Mouse (Mus musculus): ENCODE data around the gene Tcl1b2.
"Not testable (repeated sequence)": the region's sequence is repeated elsewhere in the genome, so short reads cannot be mapped to it uniquely, and the experiment has no call there.

Tcl1b2 gene

DNA sequence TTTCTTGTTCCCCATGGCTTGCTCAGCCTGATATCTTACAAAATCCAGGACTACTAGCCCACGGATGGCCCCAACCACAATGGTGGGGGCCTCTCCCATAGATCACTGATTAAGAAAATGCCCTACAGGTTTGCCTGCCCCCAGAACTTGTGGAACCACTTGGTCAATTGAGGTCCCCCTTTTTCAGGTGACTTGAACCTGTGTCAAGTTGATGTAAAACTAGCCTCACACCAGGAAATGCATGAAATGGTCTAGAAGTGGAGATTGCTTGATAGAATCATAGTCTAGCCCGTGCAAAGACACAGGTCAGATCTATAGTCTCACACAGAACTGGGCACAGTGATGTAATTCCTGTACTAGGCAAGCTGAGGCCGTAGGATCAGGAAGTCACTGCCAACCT lies at the start of gene Tcl1b2:
TSS of gene Tcl1b2 (plus strand) at position 301 of the 400 bp plus-strand sequence.
- no peak for DNase-seq (ENCODE audit: low read depth, low spot score)

DNA sequence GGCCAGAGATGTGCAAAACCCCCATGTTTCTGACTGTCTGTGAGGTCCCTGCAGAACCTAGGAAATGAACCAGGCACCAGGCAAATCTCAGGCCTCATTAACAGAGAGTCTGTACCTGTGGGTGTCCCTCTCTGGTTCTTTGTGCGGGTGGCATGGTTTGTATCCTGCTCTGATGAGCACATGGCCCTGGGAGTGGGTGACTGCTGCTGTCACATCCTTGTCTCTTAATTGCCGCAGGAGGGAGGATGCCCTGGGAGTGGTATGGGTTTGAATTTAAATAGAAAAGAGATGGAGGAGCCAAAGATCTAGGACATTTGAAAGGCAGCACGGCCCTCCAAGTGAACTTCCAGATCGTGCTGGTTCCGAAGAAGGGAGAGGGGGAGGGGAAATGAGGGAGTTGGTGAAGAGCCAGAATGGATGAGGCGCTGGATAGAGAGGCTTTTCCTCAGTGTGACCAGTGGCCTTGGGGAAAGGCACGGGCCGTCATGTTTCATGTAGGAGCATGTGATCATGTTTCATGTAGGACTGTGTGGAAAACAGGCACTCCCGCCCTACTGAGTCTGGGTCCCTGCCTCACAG lies 46.3 kb upstream of the Tcl1b2 start:
- peak; percentile 69 for DNase-seq (ENCODE audit: low read depth, low spot score)

DNA sequence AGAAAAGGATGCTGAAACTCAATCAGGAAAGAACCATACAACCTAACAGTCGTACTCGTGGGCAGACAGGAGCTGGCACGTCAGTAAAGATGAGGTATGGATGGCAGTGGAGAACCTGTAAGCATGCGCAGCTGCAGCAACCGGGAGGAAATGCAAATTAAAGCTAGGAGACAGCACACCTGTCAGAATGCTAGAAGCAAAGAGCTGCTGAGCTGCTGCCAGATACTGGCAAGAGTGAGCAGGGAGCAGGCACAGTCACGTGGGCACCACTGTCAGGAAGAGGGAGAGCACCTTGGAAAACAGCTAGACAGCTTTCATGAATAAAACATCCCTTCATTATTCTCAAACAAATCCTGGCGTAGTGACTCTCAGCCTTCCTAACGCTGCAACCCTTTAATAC lies 42.9 kb upstream of the Tcl1b2 start:
- no peak for DNase-seq (ENCODE audit: low read depth, low spot score)

DNA sequence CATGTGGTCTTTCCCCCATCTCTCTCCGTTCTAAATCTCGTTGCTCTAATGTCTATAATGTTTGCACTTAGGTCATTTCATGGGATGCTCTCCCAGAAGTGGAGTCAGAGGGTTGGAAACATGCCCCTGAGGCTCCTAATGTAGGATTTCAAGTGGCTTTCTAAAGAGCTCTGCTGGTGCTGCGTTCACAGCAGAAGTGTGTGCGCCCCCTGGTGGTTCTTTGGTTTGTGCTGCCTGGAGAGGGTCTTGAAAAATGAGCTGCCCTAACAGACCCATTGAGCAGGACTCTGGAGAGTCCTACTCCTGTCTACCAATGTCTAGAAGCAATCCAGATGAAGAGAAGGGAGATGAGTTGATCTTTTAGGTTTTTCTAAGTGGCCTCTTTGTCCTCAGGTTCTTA lies 41.8 kb upstream of the Tcl1b2 start:
- DNase-seq (ENCODE audit: low read depth, low spot score) = peak; percentile 84

DNA sequence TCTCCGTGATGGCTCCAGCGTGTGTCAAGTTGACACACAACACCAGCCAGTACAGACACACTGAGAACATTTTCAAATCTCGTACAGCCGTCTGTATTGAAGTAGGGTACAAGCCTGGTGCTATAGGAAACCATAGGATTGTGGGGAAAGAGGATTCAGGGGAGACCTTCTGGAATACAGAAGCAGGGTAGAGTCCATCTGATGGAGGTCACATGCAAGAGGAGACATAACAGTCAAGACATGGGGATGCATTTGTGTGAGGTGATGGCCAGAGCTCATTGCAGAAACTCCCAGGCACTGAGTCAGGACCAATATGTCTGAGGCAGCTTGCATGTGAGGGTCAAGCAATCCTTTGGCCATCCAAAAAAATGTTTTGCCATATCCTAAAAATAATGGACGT lies 40.5 kb upstream of the Tcl1b2 start:
- no peak for DNase-seq (ENCODE audit: low read depth, low spot score)

DNA sequence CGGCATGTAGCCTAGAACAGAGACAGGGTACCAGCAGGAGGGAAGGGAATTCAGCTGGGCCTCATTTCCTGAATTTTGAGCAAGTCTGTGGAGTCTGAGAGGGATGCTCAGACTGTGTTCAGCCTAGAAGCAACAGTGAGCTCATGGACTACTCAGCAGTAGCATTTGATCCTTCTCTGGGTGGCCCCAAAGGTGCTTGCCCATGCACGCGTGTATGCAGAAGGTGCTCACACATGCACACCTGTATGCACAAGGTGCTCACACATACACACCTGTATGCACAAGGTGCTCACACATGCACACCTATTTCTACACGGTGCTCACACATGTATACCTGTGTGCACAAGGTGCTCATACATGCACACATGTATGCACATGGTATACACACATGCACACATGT lies 37.0 kb upstream of the Tcl1b2 start:
- no peak for DNase-seq (ENCODE audit: low read depth, low spot score)

DNA sequence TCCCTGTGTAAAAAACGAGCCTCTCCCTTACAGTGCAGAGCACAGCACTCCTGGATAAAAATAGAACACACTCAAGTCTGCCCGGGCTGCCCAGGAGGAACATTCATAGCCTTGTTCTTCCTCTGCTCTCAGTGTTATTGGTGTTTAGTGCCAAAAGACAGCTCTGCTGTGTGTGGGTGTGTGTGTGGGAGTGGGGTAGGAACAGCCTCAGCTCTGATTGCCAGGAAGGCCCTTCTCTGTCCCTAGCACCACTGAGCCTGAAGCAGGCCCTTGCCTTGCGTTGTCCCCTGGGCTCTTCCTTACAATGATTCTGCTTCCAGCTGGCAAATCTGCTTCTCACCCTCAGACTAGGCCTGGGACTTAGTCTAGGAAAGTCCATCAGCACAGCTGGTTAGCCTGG lies 36.4 kb upstream of the Tcl1b2 start:
- no peak for DNase-seq (ENCODE audit: low read depth, low spot score)

DNA sequence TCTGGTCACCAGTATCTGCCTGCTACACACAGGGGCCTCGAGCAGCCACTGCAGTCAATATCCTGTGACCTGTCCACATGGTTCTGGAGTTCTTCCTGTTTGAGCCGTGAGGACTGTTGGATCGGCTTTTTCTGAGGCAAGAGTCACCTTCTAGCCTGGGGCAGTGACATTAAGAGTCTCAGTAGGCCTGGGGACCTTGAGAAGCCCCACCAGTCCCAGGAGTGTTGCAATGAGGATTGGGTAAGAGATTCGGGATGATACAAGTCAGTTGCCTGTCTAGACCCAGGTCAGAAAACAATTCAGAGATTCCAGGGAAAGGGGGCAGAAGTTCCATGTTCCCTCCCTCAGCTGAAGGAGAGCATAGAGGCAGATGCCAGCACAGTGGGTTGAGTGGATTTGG lies 36.0 kb upstream of the Tcl1b2 start:
- DNase-seq (ENCODE audit: low read depth, low spot score) = no peak

DNA sequence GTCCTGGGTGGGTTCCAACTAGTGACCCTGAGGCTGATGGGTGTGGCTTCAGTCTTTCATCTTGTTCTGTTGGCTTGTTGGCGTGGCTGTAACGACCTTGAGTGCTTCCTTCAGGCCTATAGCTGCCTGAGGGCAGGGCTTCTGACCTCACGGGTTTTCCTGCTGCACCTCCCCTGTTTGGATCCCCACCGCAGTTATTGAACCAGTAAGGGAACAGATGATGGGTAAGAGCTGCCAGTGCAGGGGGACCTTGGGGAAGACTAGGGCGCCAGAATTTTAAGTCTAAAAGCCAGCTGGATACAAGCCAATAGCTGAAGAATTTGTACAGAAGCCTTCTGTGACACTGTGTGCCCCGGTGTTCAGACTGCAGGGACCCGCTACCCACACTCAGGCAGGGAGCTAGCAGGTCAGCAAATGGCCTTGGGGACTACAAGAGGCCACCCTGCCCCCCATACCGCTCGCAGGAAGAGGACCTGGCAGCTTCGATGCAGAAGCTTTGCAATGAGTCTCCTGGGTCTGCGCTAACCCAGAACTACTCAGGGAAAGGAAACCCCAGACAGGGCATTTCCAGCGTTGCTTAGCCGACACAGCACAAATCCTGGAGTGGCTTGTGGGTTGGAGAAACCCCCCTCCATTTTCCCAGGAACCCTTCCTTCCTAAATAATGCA lies 33.4 kb upstream of the Tcl1b2 start:
- DNase-seq (ENCODE audit: low read depth, low spot score) = peak; percentile 63

DNA sequence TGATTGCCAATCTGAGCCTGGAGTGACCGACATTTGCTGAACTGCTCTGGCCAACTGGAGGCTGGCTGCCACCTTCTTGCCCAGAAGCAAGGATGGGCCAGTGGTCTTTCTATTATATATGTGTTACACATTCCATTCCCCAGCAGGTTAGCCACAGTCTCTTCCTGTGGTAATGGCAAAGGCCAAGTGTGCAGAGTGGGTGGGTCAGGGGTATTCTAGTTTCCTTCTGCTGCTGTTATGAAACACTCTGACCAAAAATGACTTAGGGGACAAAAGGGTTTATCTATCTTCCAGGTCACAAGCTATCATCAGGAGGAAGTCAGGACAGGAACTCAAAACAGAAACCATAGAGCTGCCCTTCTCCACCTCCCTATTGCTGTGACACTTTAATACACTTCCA lies 29.2 kb upstream of the Tcl1b2 start:
- no peak for DNase-seq (ENCODE audit: low read depth, low spot score)

DNA sequence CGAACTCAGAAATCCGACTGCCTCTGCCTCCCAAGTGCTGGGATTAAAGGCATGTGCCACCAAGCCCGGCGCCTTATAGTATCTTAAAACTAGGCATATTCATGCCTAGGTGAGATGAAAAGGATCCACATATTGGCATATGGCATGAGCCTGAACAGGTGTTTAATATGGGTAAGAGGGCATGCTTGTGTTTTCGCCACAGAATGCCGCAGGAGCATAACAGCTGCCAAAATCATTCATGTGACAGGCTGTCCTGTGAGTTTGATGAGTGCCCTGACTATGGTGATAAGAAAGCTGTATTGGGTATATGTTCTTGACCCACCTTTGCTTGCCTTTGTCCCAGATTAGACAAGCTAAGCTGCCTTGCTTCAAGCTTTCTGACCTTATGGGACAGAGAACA lies 20.5 kb upstream of the Tcl1b2 start:
- no peak for DNase-seq (ENCODE audit: low read depth, low spot score)

DNA sequence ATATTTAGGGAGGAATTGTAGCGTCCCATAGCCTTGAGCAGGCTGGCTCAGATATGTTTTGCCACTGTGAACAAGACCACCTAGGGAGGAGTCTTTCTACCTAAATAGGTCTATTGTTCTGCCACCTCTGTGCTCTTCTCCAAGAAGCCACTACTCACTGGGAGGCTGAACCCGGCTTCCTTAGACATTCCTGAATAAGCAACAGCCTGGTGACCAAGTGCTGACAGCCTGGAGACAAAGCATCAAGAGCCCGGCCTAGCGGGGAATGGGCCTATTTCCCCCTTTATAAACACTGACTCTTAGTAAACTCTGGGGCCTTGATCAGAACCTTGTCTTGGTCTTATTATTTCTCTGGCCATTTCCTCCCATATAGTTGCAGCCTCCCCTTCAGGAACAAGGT lies 19.3 kb upstream of the Tcl1b2 start:
- DNase-seq (ENCODE audit: low read depth, low spot score) = peak; percentile 82

DNA sequence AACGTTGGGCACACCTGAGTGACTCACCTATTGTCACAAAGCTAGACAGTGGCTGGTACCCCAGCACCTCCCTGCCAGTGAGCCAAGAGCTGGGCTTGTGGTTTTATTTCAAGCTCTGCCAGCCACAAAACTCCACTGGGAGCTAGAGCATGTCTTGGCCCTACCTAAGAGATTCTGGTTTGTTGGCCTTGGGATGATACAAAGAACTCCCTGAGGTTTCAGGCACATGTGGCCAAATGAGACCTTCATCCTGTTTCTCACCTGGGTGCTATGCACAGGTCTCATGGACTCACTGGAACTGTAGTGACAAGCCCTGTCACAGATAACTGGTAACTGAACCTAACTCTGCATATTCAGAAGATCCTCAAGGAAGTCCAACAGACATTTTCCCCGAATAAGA lies 18.2 kb upstream of the Tcl1b2 start:
- DNase-seq (ENCODE audit: low read depth, low spot score) = no peak

DNA sequence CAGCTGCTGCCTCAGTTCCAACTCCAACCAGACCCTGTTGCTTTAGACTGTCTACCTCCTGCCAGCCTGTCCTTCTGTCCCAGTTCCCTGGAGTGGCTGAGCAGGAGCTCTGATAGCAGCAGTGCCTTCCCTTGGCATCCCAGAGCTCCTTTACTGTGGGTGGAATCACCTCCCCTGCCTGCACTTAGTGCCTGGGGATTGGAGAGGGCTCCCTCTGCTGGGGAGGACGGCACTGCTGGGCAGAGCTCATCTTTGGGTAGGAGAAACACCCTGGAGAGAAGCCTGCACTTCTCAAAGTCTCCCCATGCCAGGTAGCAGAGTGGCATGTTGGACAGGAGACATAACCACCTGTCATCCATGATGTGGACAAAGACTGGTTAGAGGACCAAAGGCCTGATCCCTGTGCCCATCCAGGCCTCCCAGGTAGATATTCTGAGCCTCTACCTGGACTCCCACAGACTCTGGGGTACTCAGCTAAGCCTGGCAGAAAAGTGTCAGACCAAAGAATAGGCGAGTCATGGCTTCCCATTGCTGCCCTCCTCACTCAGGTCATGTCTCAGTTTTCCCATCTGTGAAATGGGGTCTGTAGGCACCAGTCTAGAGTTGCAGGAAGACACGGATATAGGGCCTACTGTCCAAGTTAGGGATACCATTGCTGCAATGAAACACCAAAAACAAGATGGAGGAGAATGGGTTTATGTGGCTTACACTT lies 16.2 kb upstream of the Tcl1b2 start:
- not testable (repeated sequence) for DNase-seq (ENCODE audit: low read depth, low spot score)

DNA sequence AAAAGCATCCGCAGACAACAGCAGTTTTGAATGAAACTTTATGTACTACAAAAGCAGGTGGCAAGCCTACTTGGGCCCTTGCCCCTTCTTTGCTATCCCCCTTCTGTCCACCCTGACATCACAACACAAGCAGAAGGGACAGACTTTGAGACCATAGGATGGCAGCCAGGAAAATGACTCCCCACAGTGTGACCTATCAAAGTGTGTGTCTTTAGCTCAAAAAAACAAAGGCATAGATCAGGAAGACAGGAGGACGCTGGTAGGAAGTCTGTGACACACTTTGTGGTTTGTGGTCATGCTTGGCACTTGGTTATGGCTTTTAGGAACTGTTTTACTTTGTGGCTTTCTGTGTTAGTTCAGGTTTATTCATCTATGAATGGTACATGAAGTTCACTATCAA lies 11.6 kb upstream of the Tcl1b2 start:
- not testable (repeated sequence) for DNase-seq (ENCODE audit: low read depth, low spot score)

DNA sequence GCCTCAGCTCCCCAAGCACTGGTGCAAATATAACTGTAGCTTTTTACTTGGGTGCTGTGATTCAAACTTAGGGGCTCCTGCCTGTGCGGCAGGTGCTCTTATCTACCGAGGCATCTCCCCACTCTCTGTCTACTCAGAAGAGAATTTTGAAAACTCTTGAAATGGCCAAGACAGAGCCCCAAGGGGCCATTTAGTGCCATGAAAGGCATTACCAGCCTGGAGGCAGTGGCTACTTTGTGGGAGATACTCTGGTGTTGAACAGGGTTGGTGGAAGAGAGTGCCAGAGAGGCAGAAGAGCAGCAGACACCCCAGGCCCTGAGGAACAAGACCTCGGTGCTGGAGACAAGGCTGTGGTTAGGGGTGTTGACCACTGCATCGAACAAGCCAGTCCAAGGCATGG lies 11.0 kb upstream of the Tcl1b2 start:
- DNase-seq (ENCODE audit: low read depth, low spot score) = not testable (repeated sequence)

DNA sequence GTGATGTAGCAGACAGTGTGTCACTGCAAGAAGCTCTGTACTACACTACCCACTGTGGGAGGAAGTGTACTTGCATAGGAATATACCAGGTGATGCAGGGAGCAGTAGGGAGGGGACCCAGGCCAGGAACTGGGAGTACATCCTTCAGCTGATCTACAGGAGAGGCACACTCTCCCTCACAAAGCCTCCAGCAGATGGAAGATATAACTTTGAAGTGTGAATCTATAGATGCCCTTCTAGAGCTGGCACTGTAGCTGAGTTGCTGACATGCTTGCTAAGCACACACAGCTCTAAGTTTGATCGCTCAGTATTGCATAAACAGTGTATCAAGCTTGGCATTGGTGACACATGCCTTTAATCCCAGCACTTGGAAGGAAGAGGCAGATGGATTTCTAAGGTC lies 8.1 kb upstream of the Tcl1b2 start:
- DNase-seq (ENCODE audit: low read depth, low spot score) = not testable (repeated sequence)

DNA sequence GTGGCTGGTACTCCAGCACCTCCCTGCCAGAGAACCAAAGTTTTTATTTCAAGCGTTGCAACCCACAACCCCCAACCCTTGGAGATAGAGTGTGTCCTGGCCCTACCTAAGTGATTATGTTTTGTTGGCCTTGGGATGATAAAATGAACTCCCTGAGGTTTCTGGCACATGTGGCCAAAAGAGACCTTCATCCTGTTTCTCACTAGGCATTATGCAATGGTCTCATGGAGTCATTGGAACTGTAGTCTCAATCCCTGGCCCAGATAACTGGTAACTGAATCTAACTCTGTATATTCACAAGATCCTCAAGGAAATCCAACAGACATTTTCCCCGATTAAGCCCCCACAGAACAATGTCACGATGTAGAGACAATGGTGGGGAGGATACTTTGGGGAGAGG lies 2.7 kb upstream of the Tcl1b2 start:
- no peak for DNase-seq (ENCODE audit: low read depth, low spot score)

DNA sequence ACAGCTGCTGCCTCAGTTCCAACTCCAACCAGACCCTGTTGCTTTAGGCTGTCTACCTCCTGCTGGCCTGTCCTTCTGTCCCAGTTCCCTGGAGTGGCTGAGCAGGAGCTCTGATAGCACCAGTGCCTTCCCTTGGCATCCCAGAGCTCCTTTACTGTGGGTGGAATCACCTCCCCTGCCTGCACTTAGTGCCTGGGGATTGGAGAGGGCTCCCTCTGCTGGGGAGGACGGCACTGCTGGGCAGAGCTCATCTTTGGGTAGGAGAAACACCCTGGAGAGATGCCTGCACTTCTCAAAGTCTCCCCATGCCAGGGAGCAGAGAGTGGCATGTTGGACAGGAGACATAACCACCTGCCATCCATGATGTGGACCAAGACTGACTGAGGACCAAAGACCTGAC lies 886 bp upstream of the Tcl1b2 start:
- not testable (repeated sequence) for DNase-seq (ENCODE audit: low read depth, low spot score)

DNA sequence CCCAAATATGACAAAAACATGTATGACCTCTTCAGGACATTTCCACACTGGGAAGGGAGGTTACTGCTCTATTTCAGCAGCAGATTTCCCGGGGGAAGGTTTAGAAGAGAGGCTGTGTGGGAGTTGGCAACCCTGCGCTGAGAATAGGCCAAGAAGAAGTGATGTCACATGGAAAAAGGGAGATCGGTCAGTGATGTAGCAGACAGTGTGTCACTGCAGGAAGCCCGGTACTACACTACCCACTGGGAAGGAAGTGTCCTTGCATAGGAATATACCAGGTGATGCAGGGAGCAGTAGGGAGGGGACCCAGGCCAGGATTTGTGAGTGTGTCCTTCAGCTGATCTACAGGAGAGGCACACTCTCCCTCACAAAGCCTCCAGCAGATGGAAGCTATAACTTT lies 9.5 kb downstream of the Tcl1b2 start:
- not testable (repeated sequence) for DNase-seq (ENCODE audit: low read depth, low spot score)

DNA sequence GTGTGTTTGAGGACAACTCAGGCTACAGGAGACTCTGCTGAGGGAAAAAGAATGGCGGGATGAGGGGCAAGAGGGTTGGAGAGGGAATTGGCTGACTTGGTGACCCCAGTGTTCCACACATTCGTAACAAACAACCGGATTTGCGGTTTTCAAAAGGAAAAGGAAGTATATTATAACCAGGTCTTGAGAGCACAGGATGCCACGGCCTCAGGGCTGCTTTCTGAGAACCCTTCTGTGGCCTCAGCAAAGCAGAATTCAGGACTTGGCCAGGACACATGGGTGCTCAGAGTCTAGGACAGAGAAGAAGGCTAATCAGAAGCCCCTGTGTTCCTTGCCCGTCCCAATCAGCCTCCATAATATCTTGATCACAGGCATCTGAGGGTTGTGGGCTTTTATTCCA lies 13.0 kb downstream of the Tcl1b2 start:
- no peak for DNase-seq (ENCODE audit: low read depth, low spot score)

DNA sequence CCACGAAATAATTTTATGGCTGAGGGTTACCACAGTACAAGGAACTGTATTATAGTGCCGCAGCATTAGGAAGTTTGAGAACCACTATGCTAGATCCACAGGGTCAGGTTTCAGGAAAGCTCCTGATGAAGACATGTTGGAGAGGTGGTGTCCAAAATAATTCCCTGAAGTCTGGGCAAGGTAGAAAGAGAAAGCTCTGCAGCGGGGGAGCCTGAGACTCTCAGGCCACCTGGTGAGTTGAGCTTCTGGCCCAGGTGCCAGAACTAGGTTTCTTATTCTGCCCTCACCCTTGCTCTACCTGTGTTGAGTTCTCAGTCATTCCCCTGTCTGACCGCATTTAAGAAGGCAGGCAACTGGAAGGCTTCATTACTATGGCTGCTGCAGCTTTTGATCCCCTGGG lies 13.6 kb downstream of the Tcl1b2 start, which contains the start of gene Tcl1b1:
TSS of gene Tcl1b1 (plus strand) at position 301 of the 400 bp plus-strand sequence.
- DNase-seq (ENCODE audit: low read depth, low spot score) = no peak

DNA sequence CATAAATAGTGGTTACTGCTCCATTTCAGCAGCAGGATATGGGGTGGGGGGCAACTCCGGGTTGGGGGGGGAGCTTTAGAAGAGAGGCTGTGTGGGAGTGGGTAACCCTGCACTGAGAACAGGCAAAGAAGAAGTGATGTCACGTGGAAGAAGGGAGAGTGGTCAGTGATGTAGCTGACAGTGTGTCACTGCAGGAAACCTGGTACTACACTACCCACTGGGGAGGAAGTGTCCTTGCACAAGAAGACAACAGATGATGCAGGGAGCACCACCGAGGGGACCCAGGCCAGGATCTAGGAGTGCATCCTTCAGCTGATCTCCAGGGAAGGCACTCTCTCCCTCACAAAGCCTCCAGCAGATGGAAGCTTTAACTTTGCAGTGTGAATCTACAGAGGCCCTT lies 20.9 kb downstream of the Tcl1b2 start:
- DNase-seq (ENCODE audit: low read depth, low spot score) = no peak

All from R1 (cell line).